Mouse (Mus musculus): ENCODE measurements around the gene Ifi35. TPM values are rescaled to one million over a fixed set of nuclear protein-coding genes. Genes with fewer than 3 reads are reported as not detected.

Ifi35 gene
- 2.4 and 3.1 TPM in 2 replicates for polyA plus RNA-seq (2014; fragmentation: Nextera tagmentation; extraction: Ambion mirVana)

GRCm38 (mm10) chr11:101448274-101448746, at the start of gene Ifi35:
Ifi35 (plus strand) TSS chr11:101448407.
- no peak for DNase-seq (ENCODE audit: low spot score)
- H3K27me3 ChIP-seq (ENCODE audit: control insufficient read depth, insufficient read depth, low read length), result no peaks in the 10 kb centered on the region
- WGBS, result 33% methylated on average over 10 of the region's 10 CpGs
- ATAC-seq (ENCODE audit: insufficient read depth, low FRiP score, low TSS enrichment), result no peak
- 0 out of 2 replicates have a peak within 1 kb of the TSS, but pooled peaks have one; percentile 9 for H3K4me2 ChIP-seq (ENCODE audit: low read depth)
- no peak within 1 kb of the TSS for H3K27ac ChIP-seq (ENCODE audit: low read depth, low read length)
- H3K9me3 ChIP-seq (ENCODE audit: control insufficient read depth, low read length), result no peaks in the 10 kb centered on the region
- H3K4me1 ChIP-seq (ENCODE audit: control insufficient read depth, insufficient read depth, low read length), result peaks cover 3% of the 10 kb centered on the region; the same call in 1 of the 2 replicates
- peaks cover 15% of the 10 kb centered on the region for H3K36me3 ChIP-seq (ENCODE audit: control insufficient read depth, insufficient read depth, low read length)
- H3K4me3 ChIP-seq (ENCODE audit: low read depth, low read length), result peak within 1 kb of the TSS; percentile 15; the same call in 1 of the 2 replicates
- 0 out of 2 replicates have a peak within 1 kb of the TSS, but pooled peaks have one; percentile 7 for H3K9ac ChIP-seq (ENCODE audit: low read length)

- Histone ChIP-seq H3K9me3 (ENCODE audit: control insufficient read depth, low read length) (no peaks in the 10 kb centered on the region), H3K27ac (ENCODE audit: low read depth, low read length) (no peak overlapping the region), H3K27me3 (ENCODE audit: control insufficient read depth, insufficient read depth, low read length) (no peaks in the 10 kb centered on the region), H3K9ac (ENCODE audit: low read length) (no peak overlapping the region), H3K36me3 (ENCODE audit: control insufficient read depth, insufficient read depth, low read length) (peaks cover 13% of the 10 kb centered on the region), H3K4me2 (ENCODE audit: low read depth) (no peak overlapping the region), H3K4me3 (ENCODE audit: low read depth, low read length) (no peak overlapping the region), H3K4me1 (ENCODE audit: control insufficient read depth, insufficient read depth, low read length) (peaks cover 6% of the 10 kb centered on the region)
- 89% methylated on average over 2 of the region's 2 CpGs for WGBS
- DNase-seq (ENCODE audit: low spot score), result no peak
- ATAC-seq (ENCODE audit: insufficient read depth, low FRiP score, low TSS enrichment), result no peak
These were observed 32.9 kb upstream of the Ifi35 start for GRCm38 (mm10) chr11:101415306-101415705.

DNA sequence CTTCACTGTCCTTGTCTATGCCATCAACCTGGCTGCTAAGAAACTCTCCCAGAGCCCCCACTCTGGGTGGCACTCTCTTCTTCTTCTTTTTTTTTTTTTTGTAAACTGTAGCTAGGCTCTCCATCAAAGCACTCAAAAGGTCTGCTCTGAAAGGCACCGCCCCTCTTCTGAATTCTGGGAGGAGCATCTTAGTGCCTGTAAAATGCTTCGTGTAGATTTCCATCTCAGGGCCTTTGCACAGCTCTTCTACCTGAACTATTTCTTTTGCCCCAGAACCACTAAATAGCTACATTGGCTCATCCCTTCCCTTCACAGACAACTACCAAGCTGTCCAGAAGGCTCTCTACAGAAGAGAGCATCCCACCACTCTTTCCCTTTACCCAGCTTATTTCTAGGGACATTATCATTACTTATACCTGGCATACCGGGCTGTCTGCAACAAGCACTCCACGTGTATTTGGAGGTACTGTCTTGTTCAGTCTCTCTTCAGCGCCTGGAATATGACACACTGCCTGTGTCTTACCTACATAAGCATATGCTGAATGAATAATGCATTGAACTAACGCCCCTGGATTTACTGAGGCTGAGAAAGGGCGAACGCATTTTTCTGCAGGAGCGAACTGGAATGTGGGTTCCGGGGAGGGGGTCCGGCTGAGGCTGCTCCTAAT, 31.6 kb upstream of the Ifi35 start:
- 4% methylated on average over 11 of the region's 11 CpGs for WGBS
- H3K27ac ChIP-seq (ENCODE audit: low read depth, low read length), result 0 out of 2 replicates have a peak overlapping the region, but pooled peaks have one; percentile 39
- H3K4me2 ChIP-seq (ENCODE audit: low read depth), result peak overlapping the region; percentile 86
- H3K4me3 ChIP-seq (ENCODE audit: low read depth, low read length), result peak overlapping the region; percentile 68
- peaks cover 6% of the 10 kb centered on the region for H3K4me1 ChIP-seq (ENCODE audit: control insufficient read depth, insufficient read depth, low read length)
- H3K27me3 ChIP-seq (ENCODE audit: control insufficient read depth, insufficient read depth, low read length), result no peaks in the 10 kb centered on the region
- no peaks in the 10 kb centered on the region for H3K9me3 ChIP-seq (ENCODE audit: control insufficient read depth, low read length)
- peak; percentile 6; the same call in 1 of the 2 replicates for ATAC-seq (ENCODE audit: insufficient read depth, low FRiP score, low TSS enrichment)
- H3K36me3 ChIP-seq (ENCODE audit: control insufficient read depth, insufficient read depth, low read length), result peaks cover 4% of the 10 kb centered on the region; the same call in 1 of the 2 replicates
- peak overlapping the region; percentile 75 for H3K9ac ChIP-seq (ENCODE audit: low read length)
- no peak for DNase-seq (ENCODE audit: low spot score)

DNA sequence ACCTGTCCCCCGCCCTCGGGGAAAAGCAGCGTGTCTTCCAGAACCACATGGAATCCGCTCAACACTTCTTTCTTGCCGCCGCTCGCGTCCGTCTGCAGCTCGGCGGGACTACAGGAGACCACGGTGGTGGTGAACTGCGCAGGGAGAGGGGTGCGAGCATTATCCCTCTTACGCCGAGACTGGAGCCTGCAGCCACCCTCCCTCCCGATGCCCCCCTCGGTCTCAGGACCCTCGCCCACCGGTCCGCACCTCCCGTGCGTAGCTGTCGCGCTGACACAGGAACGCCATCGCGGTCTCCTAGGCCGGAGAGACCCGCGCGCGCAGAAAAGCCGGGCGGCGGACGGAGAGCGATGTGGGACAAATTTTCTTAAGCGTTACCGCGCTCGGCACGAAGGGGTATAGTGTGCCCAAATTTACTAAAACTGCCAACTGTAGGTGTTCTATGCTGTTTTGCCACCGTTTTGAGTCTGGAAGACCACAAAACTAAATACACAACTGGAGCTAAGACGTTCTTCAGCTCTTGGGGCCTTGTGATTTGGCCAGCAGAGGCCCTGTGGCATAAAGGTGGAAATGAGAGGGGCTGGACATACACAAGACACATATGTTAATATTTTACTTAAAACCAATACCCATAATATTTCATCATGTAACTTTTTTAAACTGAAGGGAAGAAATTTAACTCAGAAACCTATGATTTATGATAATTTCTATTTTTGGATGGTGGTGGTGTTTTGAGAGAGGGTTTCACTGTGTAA, 30.9 kb upstream of the Ifi35 start, which contains the start of gene Aarsd1:
Gene Aarsd1, minus strand, starts transcription at position 515 of the 755 bp plus-strand sequence.
- 0 out of 2 replicates have a peak within 1 kb of the TSS, but pooled peaks have one; percentile 39 for H3K27ac ChIP-seq (ENCODE audit: low read depth, low read length)
- peak within 1 kb of the TSS; percentile 86 for H3K4me2 ChIP-seq (ENCODE audit: low read depth)

DNA sequence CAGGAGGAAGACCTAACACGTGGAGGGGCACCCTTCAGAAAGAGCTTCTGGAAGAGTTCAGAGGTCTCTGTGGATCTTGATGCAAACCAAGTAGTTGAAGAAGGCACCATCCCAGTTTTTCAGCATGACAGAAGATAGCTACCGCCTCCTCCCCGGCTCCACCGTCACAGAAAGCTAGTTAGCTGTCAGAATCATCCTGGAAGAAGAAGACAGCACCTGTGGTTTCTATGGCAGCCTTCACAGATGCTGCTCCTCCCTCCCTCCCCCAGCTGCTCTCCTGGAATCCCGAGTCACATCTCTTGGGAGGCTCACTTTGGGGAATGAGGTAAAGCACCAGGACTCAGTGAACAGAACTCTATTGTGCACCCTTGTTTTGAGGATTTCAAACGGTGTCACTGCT, 29.2 kb upstream of the Ifi35 start:
- no peak overlapping the region for H3K4me3 ChIP-seq (ENCODE audit: low read depth, low read length)
- no peaks in the 10 kb centered on the region for H3K9me3 ChIP-seq (ENCODE audit: control insufficient read depth, low read length)
- no peak overlapping the region for H3K9ac ChIP-seq (ENCODE audit: low read length)
- peaks cover 6% of the 10 kb centered on the region for H3K4me1 ChIP-seq (ENCODE audit: control insufficient read depth, insufficient read depth, low read length)
- no peaks in the 10 kb centered on the region for H3K27me3 ChIP-seq (ENCODE audit: control insufficient read depth, insufficient read depth, low read length)
- ATAC-seq (ENCODE audit: insufficient read depth, low FRiP score, low TSS enrichment) (no peak), DNase-seq (ENCODE audit: low spot score) (no peak)
- peaks cover 1% of the 10 kb centered on the region; the same call in 1 of the 2 replicates for H3K36me3 ChIP-seq (ENCODE audit: control insufficient read depth, insufficient read depth, low read length)
- no peak overlapping the region for H3K4me2 ChIP-seq (ENCODE audit: low read depth)
- 60% methylated on average over 6 of the region's 6 CpGs for whole genome bisulfite sequencing
- no peak overlapping the region for H3K27ac ChIP-seq (ENCODE audit: low read depth, low read length)

More for the DNA sequence above, 30.9 kb upstream of the Ifi35 start, which contains the start of gene Aarsd1:
- ATAC-seq (ENCODE audit: insufficient read depth, low FRiP score, low TSS enrichment), result peak; percentile 71
- under 1% methylated on average over 45 of the region's 45 CpGs for WGBS
- no peaks in the 10 kb centered on the region for H3K27me3 ChIP-seq (ENCODE audit: control insufficient read depth, insufficient read depth, low read length)
- H3K36me3 ChIP-seq (ENCODE audit: control insufficient read depth, insufficient read depth, low read length), result peaks cover 4% of the 10 kb centered on the region; the same call in 1 of the 2 replicates
- peak within 1 kb of the TSS; percentile 68 for H3K4me3 ChIP-seq (ENCODE audit: low read depth, low read length)
- DNase-seq (ENCODE audit: low spot score), result peak; percentile 91
- peak within 1 kb of the TSS; percentile 75 for H3K9ac ChIP-seq (ENCODE audit: low read length)
- H3K4me1 ChIP-seq (ENCODE audit: control insufficient read depth, insufficient read depth, low read length), result peaks cover 6% of the 10 kb centered on the region
- H3K9me3 ChIP-seq (ENCODE audit: control insufficient read depth, low read length), result no peaks in the 10 kb centered on the region

DNA sequence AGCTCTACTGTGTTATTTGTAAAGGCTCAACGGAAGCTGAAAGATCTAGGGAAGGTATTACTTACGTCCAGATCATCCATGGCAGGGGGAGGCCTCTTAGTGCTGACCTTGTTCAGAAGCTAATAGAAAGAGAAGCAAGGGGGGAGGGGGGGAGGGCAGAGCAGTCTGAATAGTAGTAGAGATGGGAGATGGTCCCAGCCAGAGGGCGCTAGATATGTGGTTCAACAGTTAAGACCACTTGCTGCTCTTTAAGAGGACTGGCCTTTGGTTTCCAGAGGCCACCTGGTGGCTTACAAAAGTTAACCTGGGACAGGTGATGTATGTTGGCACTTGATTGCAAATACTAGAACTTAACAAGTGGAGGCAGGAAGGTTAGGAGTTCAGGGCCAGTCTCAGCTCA, 28.6 kb upstream of the Ifi35 start:
- Histone ChIP-seq H3K9ac (ENCODE audit: low read length) (no peak overlapping the region), H3K27me3 (ENCODE audit: control insufficient read depth, insufficient read depth, low read length) (no peaks in the 10 kb centered on the region), H3K27ac (ENCODE audit: low read depth, low read length) (no peak overlapping the region), H3K4me1 (ENCODE audit: control insufficient read depth, insufficient read depth, low read length) (peaks cover 6% of the 10 kb centered on the region), H3K4me3 (ENCODE audit: low read depth, low read length) (no peak overlapping the region), H3K36me3 (ENCODE audit: control insufficient read depth, insufficient read depth, low read length) (no peaks in the 10 kb centered on the region), H3K4me2 (ENCODE audit: low read depth) (no peak overlapping the region), H3K9me3 (ENCODE audit: control insufficient read depth, low read length) (no peaks in the 10 kb centered on the region)
- WGBS, result 30% methylated on average over 3 of the region's 3 CpGs
- no peak for ATAC-seq (ENCODE audit: insufficient read depth, low FRiP score, low TSS enrichment)
- DNase-seq (ENCODE audit: low spot score), result no peak

GRCm38 (mm10) chr11:101420148-101420547, 28.1 kb upstream of the Ifi35 start:
- no peaks in the 10 kb centered on the region for H3K27me3 ChIP-seq (ENCODE audit: control insufficient read depth, insufficient read depth, low read length)
- H3K27ac ChIP-seq (ENCODE audit: low read depth, low read length), result no peak overlapping the region
- no peak overlapping the region for H3K9ac ChIP-seq (ENCODE audit: low read length)
- no peaks in the 10 kb centered on the region for H3K9me3 ChIP-seq (ENCODE audit: control insufficient read depth, low read length)
- H3K4me3 ChIP-seq (ENCODE audit: low read depth, low read length), result no peak overlapping the region
- 89% methylated on average over 5 of the region's 5 CpGs for WGBS
- H3K4me2 ChIP-seq (ENCODE audit: low read depth), result no peak overlapping the region
- no peak for ATAC-seq (ENCODE audit: insufficient read depth, low FRiP score, low TSS enrichment)
- DNase-seq (ENCODE audit: low spot score), result no peak
- H3K4me1 ChIP-seq (ENCODE audit: control insufficient read depth, insufficient read depth, low read length), result peaks cover 6% of the 10 kb centered on the region
- H3K36me3 ChIP-seq (ENCODE audit: control insufficient read depth, insufficient read depth, low read length), result no peaks in the 10 kb centered on the region

DNA sequence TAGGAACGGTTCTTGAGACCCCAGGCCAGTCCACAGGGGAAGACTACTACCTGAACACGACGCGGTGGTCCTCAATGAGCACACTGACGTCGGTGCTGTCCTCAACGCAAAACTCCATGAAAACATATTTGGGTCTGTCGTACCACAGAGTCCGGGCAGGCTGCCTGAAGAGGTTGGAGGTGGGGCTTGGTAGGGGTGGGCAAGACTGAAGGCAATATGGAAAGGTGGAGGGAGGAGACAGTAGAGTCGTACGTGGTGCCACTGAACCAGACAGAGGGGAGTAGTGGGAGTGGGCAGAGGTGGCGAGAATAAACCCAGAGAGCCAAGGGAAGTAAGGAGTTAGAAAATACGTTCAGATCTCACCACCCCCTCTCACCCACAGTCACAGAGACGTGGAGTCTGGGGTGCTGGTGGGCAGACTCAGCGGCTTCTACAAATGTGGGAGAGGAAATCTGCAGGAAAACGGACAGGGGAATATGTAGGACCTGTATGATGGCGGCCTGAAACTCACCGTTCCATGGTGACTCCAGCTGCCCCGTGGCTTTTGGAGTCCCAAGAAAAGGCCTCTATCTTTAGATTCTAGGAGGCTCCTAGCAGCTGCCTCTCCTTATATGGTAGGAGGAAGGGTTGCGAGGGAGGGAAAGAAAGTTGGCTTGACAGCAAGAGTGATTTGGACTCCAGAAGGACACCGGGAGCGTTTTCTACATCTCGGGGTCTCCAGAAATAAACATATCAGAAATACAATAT, 23.9 kb upstream of the Ifi35 start, which contains the start of gene Gm27029:
Gene Gm27029, minus strand, starts transcription at position 692 of the 747 bp plus-strand sequence.
- H3K9me3 ChIP-seq (ENCODE audit: control insufficient read depth, low read length), result no peaks in the 10 kb centered on the region
- peak within 1 kb of the TSS; percentile 95 for H3K4me3 ChIP-seq (ENCODE audit: low read depth, low read length)
- H3K27me3 ChIP-seq (ENCODE audit: control insufficient read depth, insufficient read depth, low read length), result no peaks in the 10 kb centered on the region
- H3K4me2 ChIP-seq (ENCODE audit: low read depth), result peak within 1 kb of the TSS; percentile 95
- DNase-seq (ENCODE audit: low spot score) (no peak), ATAC-seq (ENCODE audit: insufficient read depth, low FRiP score, low TSS enrichment) (peak; percentile 13; the same call in 1 of the 2 replicates)
- peak within 1 kb of the TSS; percentile 81 for H3K9ac ChIP-seq (ENCODE audit: low read length)
- WGBS, result 6% methylated on average over 23 of the region's 23 CpGs
- H3K27ac ChIP-seq (ENCODE audit: low read depth, low read length), result peak within 1 kb of the TSS; percentile 62
- H3K36me3 ChIP-seq (ENCODE audit: control insufficient read depth, insufficient read depth, low read length), result no peaks in the 10 kb centered on the region; the same call in 1 of the 2 replicates
- peaks cover 8% of the 10 kb centered on the region for H3K4me1 ChIP-seq (ENCODE audit: control insufficient read depth, insufficient read depth, low read length)

Data from neural tube, embryonic 11.5 days (tissue).